ENCODE assay signal across 8 mouse cellular contexts in genomic region chr10:124349300-124349699, GRCm38 (mm10).
DNase-seq lines count a peak whose midpoint lies in the region; ATAC-seq and TF ChIP-seq lines count a peak whose summit lies in the region.

No protein-coding gene starts in this region.

- no peak for DNase-seq in limb, embryonic 10.5 days (ENCODE audit: low spot score)
- peak; percentile 80 for DNase-seq in adrenal gland, adult 8-10 months
- peak; percentile 11 for DNase-seq in embryonic facial prominence, embryonic 11.5 days (ENCODE audit: low spot score)
- DNase-seq in kidney, postnatal 14 days, result peak; percentile 75
- no peak for DNase-seq in thymus, adult 2 months
- DNase-seq in natural killer cell, adult 2 months (ENCODE audit: low spot score in 2 of 2), result no peak
- DNase-seq in layer of hippocampus, adult 11-12 months (ENCODE audit: low spot score), result no peak

- 42% methylated on average over 2 of the region's 2 CpGs for WGBS in limb, embryonic 12.5 days
- 77% methylated on average over 2 of the region's 2 CpGs for WGBS in limb, embryonic 10.5 days
- 59% methylated on average over 2 of the region's 2 CpGs for WGBS in embryonic facial prominence, embryonic 11.5 days
- 31% methylated on average over 2 of the region's 2 CpGs for WGBS in thymus, adult 2 months

- H3K27ac ChIP-seq in limb, embryonic 12.5 days, result no peak overlapping the region
- no peak overlapping the region for H3K27ac ChIP-seq in limb, embryonic 10.5 days
- no peak overlapping the region for H3K27ac ChIP-seq in embryonic facial prominence, embryonic 11.5 days (replicated peaks; ENCODE audit: low read depth, low read length)
- no peak overlapping the region for H3K27ac ChIP-seq in thymus, adult 2 months (ENCODE audit: control insufficient read depth, insufficient read depth, low read length)

- no peak for TF ChIP-seq POLR2A in thymus, adult 2 months (IDR thresholded peaks at IDR 0.05; ENCODE audit: control insufficient read depth, extremely low read depth, insufficient read depth, low read length, poor library complexity)

- no peak overlapping the region for H3K4me2 ChIP-seq in limb, embryonic 12.5 days
- H3K4me2 ChIP-seq in embryonic facial prominence, embryonic 11.5 days (ENCODE audit: low read depth, low read length), result no peak overlapping the region

- H3K4me1 ChIP-seq in limb, embryonic 12.5 days (replicated peaks), result no peaks in the 10 kb centered on the region
- no peaks in the 10 kb centered on the region for H3K4me1 ChIP-seq in limb, embryonic 10.5 days
- H3K4me1 ChIP-seq in embryonic facial prominence, embryonic 11.5 days (ENCODE audit: control insufficient read depth, insufficient read depth, low read length), result no peaks in the 10 kb centered on the region
- H3K4me1 ChIP-seq in thymus, adult 2 months (replicated peaks; ENCODE audit: control insufficient read depth, insufficient read depth, low read length), result no peaks in the 10 kb centered on the region

- no peak overlapping the region for H3K4me3 ChIP-seq in limb, embryonic 12.5 days (replicated peaks)
- H3K4me3 ChIP-seq in limb, embryonic 10.5 days, result no peak overlapping the region
- H3K4me3 ChIP-seq in embryonic facial prominence, embryonic 11.5 days (ENCODE audit: low read depth, low read length), result no peak overlapping the region
- no peak overlapping the region for H3K4me3 ChIP-seq in thymus, adult 2 months (ENCODE audit: control insufficient read depth, insufficient read depth, low read length)

- H3K36me3 ChIP-seq in limb, embryonic 12.5 days, result no peaks in the 10 kb centered on the region
- no peaks in the 10 kb centered on the region for H3K36me3 ChIP-seq in limb, embryonic 10.5 days
- H3K36me3 ChIP-seq in embryonic facial prominence, embryonic 11.5 days (replicated peaks; ENCODE audit: control insufficient read depth, insufficient read depth, low read depth, low read length), result no peaks in the 10 kb centered on the region
- no peaks in the 10 kb centered on the region for H3K36me3 ChIP-seq in thymus, adult 2 months (ENCODE audit: control insufficient read depth, insufficient read depth, low read length)

- 0 out of 2 replicates have a peak, but pooled peaks have one; percentile 26 for ATAC-seq in limb, embryonic 12.5 days (ENCODE audit: insufficient number of reproducible peaks, insufficient read depth, low FRiP score, low TSS enrichment, low read depth)
- no peak for ATAC-seq in embryonic facial prominence, embryonic 11.5 days (replicated peaks; ENCODE audit: insufficient number of reproducible peaks, low FRiP score, low TSS enrichment, low read depth)

- TF ChIP-seq CTCF in thymus, adult 2 months (IDR thresholded peaks at IDR 0.05; ENCODE audit: borderline replicate concordance, control insufficient read depth, extremely low read depth, insufficient read depth, low read length, poor library complexity), result no peak

- no peaks in the 10 kb centered on the region for H3K9me3 ChIP-seq in limb, embryonic 12.5 days
- H3K9me3 ChIP-seq in limb, embryonic 10.5 days (replicated peaks), result no peaks in the 10 kb centered on the region
- H3K9me3 ChIP-seq in embryonic facial prominence, embryonic 11.5 days (replicated peaks; ENCODE audit: control insufficient read depth, low read length), result no peaks in the 10 kb centered on the region

- H3K27me3 ChIP-seq in limb, embryonic 12.5 days, result no peaks in the 10 kb centered on the region
- no peaks in the 10 kb centered on the region for H3K27me3 ChIP-seq in limb, embryonic 10.5 days (ENCODE audit: low read depth, poor library complexity, severe bottlenecking)
- H3K27me3 ChIP-seq in embryonic facial prominence, embryonic 11.5 days (ENCODE audit: control insufficient read depth, insufficient read depth, low read length), result no peaks in the 10 kb centered on the region
- no peaks in the 10 kb centered on the region for H3K27me3 ChIP-seq in thymus, adult 2 months (ENCODE audit: control insufficient read depth, insufficient read depth, low read length)

- no peak overlapping the region for H3K9ac ChIP-seq in limb, embryonic 12.5 days (replicated peaks)
- no peak overlapping the region for H3K9ac ChIP-seq in embryonic facial prominence, embryonic 11.5 days (replicated peaks; ENCODE audit: low read length)

Comparison
In these comparisons a context has a peak if more than half of its experiments do, and no peak if none do; other contexts are left out.
1. DNase-seq: peak in adrenal gland, adult 8-10 months (single experiment), embryonic facial prominence, embryonic 11.5 days (single experiment) and kidney, postnatal 14 days (single experiment); none in limb, embryonic 10.5 days (single experiment), thymus, adult 2 months (single experiment), natural killer cell, adult 2 months (0 of 2) and layer of hippocampus, adult 11-12 months (single experiment).